Mouse (Mus musculus): ENCODE results near the gene Adk. TPM values are rescaled to one million over a fixed set of nuclear protein-coding genes. Genes with fewer than 3 reads are reported as not detected.

Gene Adk
- polyA plus RNA-seq, 1 experiment, result 27.3 TPM

- 66% methylated on average over 9 of the region's 9 CpGs for WGBS
- TF ChIP-seq POLR2A (IDR thresholded peaks at IDR 0.05; ENCODE audit: borderline replicate concordance, control insufficient read depth, low read depth, low read length) (no peak), CTCF (IDR thresholded peaks at IDR 0.05; ENCODE audit: control insufficient read depth, insufficient read depth, low read length) (no peak)
- Histone ChIP-seq H3K4me1 (ENCODE audit: control insufficient read depth, insufficient read depth, low read length) (no peaks in the 10 kb centered on the region), H3K4me3 (replicated peaks; ENCODE audit: control insufficient read depth, low read depth, low read length) (no peak overlapping the region), H3K27ac (ENCODE audit: control insufficient read depth, insufficient read depth, low read depth, low read length, poor library complexity) (no peak overlapping the region; the same call in 1 of the 2 replicates)
Measured at GRCm38 (mm10) chr14:21119653-21120313, 67.4 kb downstream of the Adk start.

- TF ChIP-seq POLR2A (IDR thresholded peaks at IDR 0.05; ENCODE audit: borderline replicate concordance, control insufficient read depth, low read depth, low read length) (no peak), CTCF (IDR thresholded peaks at IDR 0.05; ENCODE audit: control insufficient read depth, insufficient read depth, low read length) (0 out of 2 replicates have a peak, but pooled peaks have one; percentile 18)
- 23% methylated on average over 3 of the region's 3 CpGs for WGBS
- Histone ChIP-seq H3K4me3 (replicated peaks; ENCODE audit: control insufficient read depth, low read depth, low read length) (no peak overlapping the region), H3K4me1 (ENCODE audit: control insufficient read depth, insufficient read depth, low read length) (no peaks in the 10 kb centered on the region), H3K27ac (ENCODE audit: control insufficient read depth, insufficient read depth, low read depth, low read length, poor library complexity) (no peak overlapping the region)
Measured at GRCm38 (mm10) chr14:21120473-21120872, 68.1 kb downstream of the Adk start.

- Histone ChIP-seq H3K4me3 (replicated peaks; ENCODE audit: control insufficient read depth, low read depth, low read length) (no peak overlapping the region), H3K27ac (ENCODE audit: control insufficient read depth, insufficient read depth, low read depth, low read length, poor library complexity) (no peak overlapping the region), H3K4me1 (ENCODE audit: control insufficient read depth, insufficient read depth, low read length) (no peaks in the 10 kb centered on the region)
- WGBS, result 85% methylated on average over 6 of the region's 6 CpGs
- TF ChIP-seq CTCF (IDR thresholded peaks at IDR 0.05; ENCODE audit: control insufficient read depth, insufficient read depth, low read length), result no peak
- no peak for TF ChIP-seq POLR2A (IDR thresholded peaks at IDR 0.05; ENCODE audit: borderline replicate concordance, control insufficient read depth, low read depth, low read length)
Measured at GRCm38 (mm10) chr14:21127215-21127614, 74.8 kb downstream of the Adk start.

GRCm38 (mm10) chr14:21136906-21137305 lies 84.5 kb downstream of the Adk start:
- 66% methylated on average over 1 of the region's 1 CpGs for WGBS
- Histone ChIP-seq H3K27ac (ENCODE audit: control insufficient read depth, insufficient read depth, low read depth, low read length, poor library complexity) (no peak overlapping the region), H3K4me3 (replicated peaks; ENCODE audit: control insufficient read depth, low read depth, low read length) (no peak overlapping the region), H3K4me1 (ENCODE audit: control insufficient read depth, insufficient read depth, low read length) (no peaks in the 10 kb centered on the region)
- TF ChIP-seq POLR2A (IDR thresholded peaks at IDR 0.05; ENCODE audit: borderline replicate concordance, control insufficient read depth, low read depth, low read length) (no peak), CTCF (IDR thresholded peaks at IDR 0.05; ENCODE audit: control insufficient read depth, insufficient read depth, low read length) (peak; percentile 60; the same call in 1 of the 2 replicates)

- Histone ChIP-seq H3K4me3 (replicated peaks; ENCODE audit: control insufficient read depth, low read depth, low read length) (no peak overlapping the region), H3K4me1 (ENCODE audit: control insufficient read depth, insufficient read depth, low read length) (no peaks in the 10 kb centered on the region; the same call in 1 of the 2 replicates), H3K27ac (ENCODE audit: control insufficient read depth, insufficient read depth, low read depth, low read length, poor library complexity) (no peak overlapping the region)
- 50% methylated on average over 1 of the region's 1 CpGs for WGBS
- no peak for TF ChIP-seq CTCF (IDR thresholded peaks at IDR 0.05; ENCODE audit: control insufficient read depth, insufficient read depth, low read length)
- TF ChIP-seq POLR2A (IDR thresholded peaks at IDR 0.05; ENCODE audit: borderline replicate concordance, control insufficient read depth, low read depth, low read length), result no peak
Measured at GRCm38 (mm10) chr14:21142603-21143002, 90.2 kb downstream of the Adk start.

- no peak for TF ChIP-seq POLR2A (IDR thresholded peaks at IDR 0.05; ENCODE audit: borderline replicate concordance, control insufficient read depth, low read depth, low read length)
- no peak for TF ChIP-seq CTCF (IDR thresholded peaks at IDR 0.05; ENCODE audit: control insufficient read depth, insufficient read depth, low read length)
- 54% methylated on average over 8 of the region's 8 CpGs for whole genome bisulfite sequencing
Measured at GRCm38 (mm10) chr14:21143406-21144115, 91.2 kb downstream of the Adk start.

GRCm38 (mm10) chr14:21147171-21147570 lies 94.8 kb downstream of the Adk start:
- 86% methylated on average over 1 of the region's 1 CpGs for WGBS

More at GRCm38 (mm10) chr14:21143406-21144115, 91.2 kb downstream of the Adk start:
- no peak overlapping the region for H3K27ac ChIP-seq (ENCODE audit: control insufficient read depth, insufficient read depth, low read depth, low read length, poor library complexity)
- H3K4me1 ChIP-seq (ENCODE audit: control insufficient read depth, insufficient read depth, low read length), result no peaks in the 10 kb centered on the region; the same call in 1 of the 2 replicates
- no peak overlapping the region for H3K4me3 ChIP-seq (replicated peaks; ENCODE audit: control insufficient read depth, low read depth, low read length)

GRCm38 (mm10) chr14:21150301-21150700 lies 97.9 kb downstream of the Adk start:
- TF ChIP-seq POLR2A (IDR thresholded peaks at IDR 0.05; ENCODE audit: borderline replicate concordance, control insufficient read depth, low read depth, low read length), result no peak
- no peak for TF ChIP-seq CTCF (IDR thresholded peaks at IDR 0.05; ENCODE audit: control insufficient read depth, insufficient read depth, low read length)
- Histone ChIP-seq H3K4me3 (replicated peaks; ENCODE audit: control insufficient read depth, low read depth, low read length) (no peak overlapping the region), H3K27ac (ENCODE audit: control insufficient read depth, insufficient read depth, low read depth, low read length, poor library complexity) (no peak overlapping the region), H3K4me1 (ENCODE audit: control insufficient read depth, insufficient read depth, low read length) (no peaks in the 10 kb centered on the region; the same call in 1 of the 2 replicates)
- WGBS, result 75% methylated on average over 4 of the region's 4 CpGs

More at GRCm38 (mm10) chr14:21147171-21147570, 94.8 kb downstream of the Adk start:
- H3K4me1 ChIP-seq (ENCODE audit: control insufficient read depth, insufficient read depth, low read length), result no peaks in the 10 kb centered on the region; the same call in 1 of the 2 replicates
- no peak overlapping the region for H3K4me3 ChIP-seq (replicated peaks; ENCODE audit: control insufficient read depth, low read depth, low read length)
- TF ChIP-seq POLR2A (IDR thresholded peaks at IDR 0.05; ENCODE audit: borderline replicate concordance, control insufficient read depth, low read depth, low read length), result no peak
- TF ChIP-seq CTCF (IDR thresholded peaks at IDR 0.05; ENCODE audit: control insufficient read depth, insufficient read depth, low read length), result no peak
- H3K27ac ChIP-seq (ENCODE audit: control insufficient read depth, insufficient read depth, low read depth, low read length, poor library complexity), result no peak overlapping the region
